In genomic region chr5:13405432-13405831, GRCm38 (mm10) we compare ENCODE assay signal across 11 mouse cellular contexts.
A peak's percentile ranks its signal among the peaks of the same experiment; 100 is the strongest.
DNase-seq lines count a peak whose midpoint lies in the region; ATAC-seq and TF ChIP-seq lines count a peak whose summit lies in the region.
"Had no signal": no experiment of that assay in that cellular context is flagged by ENCODE, and none has a peak within 500 bp of the region (broad histone marks: within the 10 kb centered on the region; RNA-seq: fewer than 3 reads in every experiment).

No protein-coding gene starts in this region.

- no peak for ATAC-seq in liver, postnatal 0 days
- ATAC-seq in hindbrain, postnatal 0 days, result no peak

- H3K27me3 ChIP-seq in liver, postnatal 0 days (ENCODE audit: insufficient read depth, low read length), result no peaks in the 10 kb centered on the region
- H3K27me3 ChIP-seq in hindbrain, postnatal 0 days (ENCODE audit: insufficient read depth, low read length), result no peaks in the 10 kb centered on the region
- H3K27me3 ChIP-seq: heart, embryonic 15.5 days; liver, embryonic 15.5 days had no signal

- 36% methylated on average over 1 of the region's 1 CpGs for WGBS in liver, postnatal 0 days (ENCODE audit: insufficient replicate concordance)
- 25% methylated on average over 1 of the region's 1 CpGs for WGBS in hindbrain, postnatal 0 days

- no peak overlapping the region for H3K4me2 ChIP-seq in liver, postnatal 0 days (ENCODE audit: low read depth, low read length)
- H3K4me2 ChIP-seq in hindbrain, postnatal 0 days (ENCODE audit: low read depth, low read length), result no peak overlapping the region
- H3K4me2 ChIP-seq: heart, embryonic 15.5 days; liver, embryonic 15.5 days had no signal

- no peak for DNase-seq in gastrocnemius, adult 2 months
- no peak for DNase-seq in gastrocnemius, postnatal 10 days
- DNase-seq in liver, postnatal 0 days, result no peak
- DNase-seq in liver, result no peak
- DNase-seq in ZHBTc4 (ENCODE audit: low read depth, low spot score), result peak; percentile 29
- peak; percentile 61 for DNase-seq in hindbrain, postnatal 0 days (ENCODE audit: low spot score)
- no peak for DNase-seq in spleen, adult 12 weeks (ENCODE audit: low spot score)
- DNase-seq in adrenal gland, adult 2 months, result no peak

- TF ChIP-seq CTCF in gastrocnemius, adult 2 months (IDR thresholded peaks at IDR 0.05), result peak; percentile 71
- TF ChIP-seq CTCF in liver, postnatal 0 days (IDR thresholded peaks at IDR 0.05; ENCODE audit: low read depth), result peak; percentile 37
- peak; percentile 69 for TF ChIP-seq CTCF in hindbrain, postnatal 0 days (IDR thresholded peaks at IDR 0.05; ENCODE audit: low read depth)

- H3K27ac ChIP-seq in gastrocnemius, adult 2 months, result no peak overlapping the region
- no peak overlapping the region for H3K27ac ChIP-seq in liver, postnatal 0 days (ENCODE audit: low read depth)
- H3K27ac ChIP-seq in hindbrain, postnatal 0 days, result no peak overlapping the region
- H3K27ac ChIP-seq: heart, embryonic 15.5 days; liver, embryonic 15.5 days had no signal

- no peak overlapping the region for H3K4me3 ChIP-seq in gastrocnemius, adult 2 months
- H3K4me3 ChIP-seq in liver, postnatal 0 days (ENCODE audit: low read depth, low read length), result no peak overlapping the region
- no peak overlapping the region for H3K4me3 ChIP-seq in hindbrain, postnatal 0 days (ENCODE audit: low read length)
- H3K4me3 ChIP-seq: erythroblast, embryonic 14.5 days; heart, embryonic 15.5 days; liver, embryonic 15.5 days had no signal

- intact Hi-C loops in gastrocnemius, adult 2 months (cut with DNase I), result loop anchor here (2.0 kb wide), 1 partner anchor 179 kb away; no protein-coding TSS in a partner anchor

- no peak for TF ChIP-seq EP300 in liver, postnatal 0 days (IDR thresholded peaks at IDR 0.05; ENCODE audit: low read depth)

- no peak overlapping the region for H3K9ac ChIP-seq in liver, postnatal 0 days (replicated peaks)
- no peak overlapping the region for H3K9ac ChIP-seq in hindbrain, postnatal 0 days (replicated peaks; ENCODE audit: low read length)
- H3K9ac ChIP-seq: heart, embryonic 15.5 days; liver, embryonic 15.5 days had no signal

- H3K4me1 ChIP-seq in liver, postnatal 0 days (ENCODE audit: insufficient read depth), result no peaks in the 10 kb centered on the region
- H3K4me1 ChIP-seq in hindbrain, postnatal 0 days (ENCODE audit: insufficient read depth, low read length), result no peaks in the 10 kb centered on the region
- H3K4me1 ChIP-seq: heart, embryonic 15.5 days; liver, embryonic 15.5 days had no signal

- H3K9me3 ChIP-seq in liver, postnatal 0 days (ENCODE audit: low read length), result no peaks in the 10 kb centered on the region
- H3K9me3 ChIP-seq in hindbrain, postnatal 0 days (ENCODE audit: low read length), result no peaks in the 10 kb centered on the region
- H3K9me3 ChIP-seq: heart, embryonic 15.5 days; liver, embryonic 15.5 days had no signal

- no peaks in the 10 kb centered on the region for H3K36me3 ChIP-seq in liver, postnatal 0 days (replicated peaks; ENCODE audit: insufficient read depth, low read length)
- no peaks in the 10 kb centered on the region for H3K36me3 ChIP-seq in hindbrain, postnatal 0 days (ENCODE audit: insufficient read depth, low read length)
- H3K36me3 ChIP-seq: heart, embryonic 15.5 days; liver, embryonic 15.5 days had no signal

Comparison
In these comparisons a context has a peak if more than half of its experiments do, and no peak if none do; other contexts are left out.
1. DNase-seq: peak in ZHBTc4 (single experiment) and hindbrain, postnatal 0 days (single experiment); none in gastrocnemius, adult 2 months (single experiment), gastrocnemius, postnatal 10 days (single experiment), liver, postnatal 0 days (single experiment), liver (single experiment), spleen, adult 12 weeks (single experiment) and adrenal gland, adult 2 months (single experiment).
2. Peak in every context shown above with its lines, with median percentiles within 50 percentile points of each other: CTCF ChIP-seq.